16 mouse cellular contexts compared by ENCODE assay signal in genomic region chr2:53051502-53051901, GRCm38 (mm10).
DNase-seq lines count a peak whose midpoint lies in the region; ATAC-seq lines count a peak whose summit lies in the region.
"Had no signal": no experiment of that assay in that cellular context is flagged by ENCODE, and none has a peak within 500 bp of the region (broad histone marks: within the 10 kb centered on the region; RNA-seq: fewer than 3 reads in every experiment).

No protein-coding gene starts in this region.

- DNase-seq in embryonic facial prominence, embryonic 14.5 days (ENCODE audit: low spot score): no peak
- peak; percentile 56 for DNase-seq in naive thymus-derived CD4-positive, alpha-beta T cell, adult 2 months (ENCODE audit: low read depth)
- DNase-seq in testis, postnatal 14 days (ENCODE audit: low spot score): no peak
- DNase-seq in spleen, postnatal 4 days (ENCODE audit: low spot score in 2 of 2): no peak
- DNase-seq in urinary bladder, postnatal 4 days (ENCODE audit: low spot score in 2 of 2): no peak
- DNase-seq in layer of hippocampus, postnatal 10 days (ENCODE audit: low spot score in 2 of 2): no peak
- DNase-seq: adrenal gland, postnatal 25 days; cerebellum, adult 9-11 months; kidney, postnatal 14 days; lung, adult 2 months had no signal

- no peak overlapping the region for H3K4me2 ChIP-seq in hindbrain, embryonic 15.5 days
- H3K4me2 ChIP-seq in hindbrain, embryonic 12.5 days (replicated peaks): no peak overlapping the region
- H3K4me2 ChIP-seq in embryonic facial prominence, embryonic 14.5 days (ENCODE audit: low read depth, low read length): no peak overlapping the region
- H3K4me2 ChIP-seq: heart, embryonic 15.5 days; stomach, embryonic 15.5 days had no signal

- 0 out of 2 replicates have a peak, but pooled peaks have one; percentile 47 for ATAC-seq in hindbrain, embryonic 15.5 days (ENCODE audit: low FRiP score, low read depth)
- no peak for ATAC-seq in hindbrain, embryonic 12.5 days (ENCODE audit: low FRiP score)
- no peak for ATAC-seq in embryonic facial prominence, embryonic 14.5 days (ENCODE audit: low read depth)
- ATAC-seq: intestine, embryonic 16.5 days had no signal

- whole genome bisulfite sequencing in hindbrain, embryonic 15.5 days: 90% methylated on average over 8 of the region's 8 CpGs
- WGBS in hindbrain, embryonic 12.5 days: 93% methylated on average over 8 of the region's 8 CpGs
- 79% methylated on average over 8 of the region's 8 CpGs for WGBS in embryonic facial prominence, embryonic 14.5 days

- H3K4me3 ChIP-seq in hindbrain, embryonic 15.5 days: no peak overlapping the region
- H3K4me3 ChIP-seq in hindbrain, embryonic 12.5 days: no peak overlapping the region
- no peak overlapping the region for H3K4me3 ChIP-seq in embryonic facial prominence, embryonic 14.5 days (ENCODE audit: low read depth, low read length)
- H3K4me3 ChIP-seq: heart, embryonic 15.5 days; stomach, embryonic 15.5 days had no signal

- H3K9ac ChIP-seq in hindbrain, embryonic 15.5 days: no peak overlapping the region
- H3K9ac ChIP-seq in hindbrain, embryonic 12.5 days: no peak overlapping the region
- H3K9ac ChIP-seq in embryonic facial prominence, embryonic 14.5 days (ENCODE audit: low read depth, low read length): no peak overlapping the region
- H3K9ac ChIP-seq: heart, embryonic 15.5 days; stomach, embryonic 15.5 days had no signal

- H3K9me3 ChIP-seq in hindbrain, embryonic 15.5 days: no peaks in the 10 kb centered on the region
- H3K9me3 ChIP-seq in hindbrain, embryonic 12.5 days (replicated peaks): no peaks in the 10 kb centered on the region
- H3K9me3 ChIP-seq in embryonic facial prominence, embryonic 14.5 days (ENCODE audit: control insufficient read depth, low read length): no peaks in the 10 kb centered on the region
- H3K9me3 ChIP-seq: heart, embryonic 15.5 days; stomach, embryonic 15.5 days had no signal

- no peaks in the 10 kb centered on the region for H3K27me3 ChIP-seq in hindbrain, embryonic 15.5 days
- no peaks in the 10 kb centered on the region for H3K27me3 ChIP-seq in hindbrain, embryonic 12.5 days
- no peaks in the 10 kb centered on the region for H3K27me3 ChIP-seq in embryonic facial prominence, embryonic 14.5 days (replicated peaks; ENCODE audit: control insufficient read depth, insufficient read depth, low read length)
- H3K27me3 ChIP-seq: heart, embryonic 15.5 days; stomach, embryonic 15.5 days had no signal

- H3K36me3 ChIP-seq in hindbrain, embryonic 15.5 days: no peaks in the 10 kb centered on the region; the same call in 1 of the 2 replicates
- peaks cover 16% of the 10 kb centered on the region; the same call in 1 of the 2 replicates for H3K36me3 ChIP-seq in hindbrain, embryonic 12.5 days
- peaks cover 13% of the 10 kb centered on the region; the same call in 1 of the 2 replicates for H3K36me3 ChIP-seq in embryonic facial prominence, embryonic 14.5 days (ENCODE audit: control insufficient read depth, insufficient read depth, low read length)
- H3K36me3 ChIP-seq: heart, embryonic 15.5 days; stomach, embryonic 15.5 days had no signal

- H3K4me1 ChIP-seq in hindbrain, embryonic 15.5 days (replicated peaks): no peaks in the 10 kb centered on the region; the same call in 1 of the 2 replicates
- no peaks in the 10 kb centered on the region for H3K4me1 ChIP-seq in hindbrain, embryonic 12.5 days
- H3K4me1 ChIP-seq in embryonic facial prominence, embryonic 14.5 days (ENCODE audit: control insufficient read depth, insufficient read depth, low read length): peaks cover 43% of the 10 kb centered on the region
- H3K4me1 ChIP-seq: heart, embryonic 15.5 days; stomach, embryonic 15.5 days had no signal

- no peak overlapping the region for H3K27ac ChIP-seq in hindbrain, embryonic 15.5 days (replicated peaks)
- no peak overlapping the region for H3K27ac ChIP-seq in hindbrain, embryonic 12.5 days
- H3K27ac ChIP-seq in embryonic facial prominence, embryonic 14.5 days (replicated peaks; ENCODE audit: low read depth, low read length): 0 out of 2 replicates have a peak overlapping the region, but pooled peaks have one; percentile 7
- H3K27ac ChIP-seq: heart, embryonic 15.5 days; macrophage; stomach, embryonic 15.5 days had no signal
